Mouse (Mus musculus): ENCODE measurements around the gene AA986860. TPM values are rescaled to one million over a fixed set of nuclear protein-coding genes. Genes with fewer than 3 reads are reported as not detected.

Gene AA986860
- polyA plus RNA-seq, 1 experiment = 1.8 TPM

DNA sequence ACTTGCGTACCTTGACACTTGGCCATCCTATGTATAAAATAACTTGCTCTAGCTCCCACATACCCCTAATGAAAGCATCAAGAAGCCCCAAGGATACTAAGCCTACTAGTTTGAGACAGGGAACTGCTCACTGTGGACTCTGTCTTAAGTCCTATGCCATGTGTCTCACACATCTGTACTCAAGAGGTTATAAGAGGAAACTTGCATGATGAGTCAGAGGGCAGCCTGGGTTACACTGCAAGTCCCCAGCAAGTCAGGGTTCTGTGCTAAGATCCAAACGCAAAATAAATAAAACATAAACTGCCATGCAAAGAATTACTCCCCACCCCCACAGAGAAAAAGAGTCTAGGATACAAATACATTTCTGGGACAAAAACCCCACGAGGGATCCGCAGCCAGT, 17.7 kb upstream of the AA986860 start:
- H3K27me3 ChIP-seq (ENCODE audit: control insufficient read depth, insufficient read depth, low read length) = no peaks in the 10 kb centered on the region
- no peak overlapping the region for H3K27ac ChIP-seq (ENCODE audit: control insufficient read depth, insufficient read depth, low read depth, low read length)
- H3K4me3 ChIP-seq (ENCODE audit: control insufficient read depth, low read depth, low read length) = no peak overlapping the region
- peaks cover 3% of the 10 kb centered on the region; the same call in 1 of the 2 replicates for H3K36me3 ChIP-seq (ENCODE audit: control insufficient read depth, insufficient read depth, low read length)
- no peaks in the 10 kb centered on the region; the same call in 1 of the 2 replicates for H3K4me1 ChIP-seq (ENCODE audit: control insufficient read depth, insufficient read depth, low read length)
- TF ChIP-seq CTCF (IDR thresholded peaks at IDR 0.05; ENCODE audit: control insufficient read depth, insufficient read depth, insufficient replicate concordance, low read depth, low read length) (no peak), POLR2A (IDR thresholded peaks at IDR 0.05; ENCODE audit: control insufficient read depth, low read depth, low read length) (no peak)

DNA sequence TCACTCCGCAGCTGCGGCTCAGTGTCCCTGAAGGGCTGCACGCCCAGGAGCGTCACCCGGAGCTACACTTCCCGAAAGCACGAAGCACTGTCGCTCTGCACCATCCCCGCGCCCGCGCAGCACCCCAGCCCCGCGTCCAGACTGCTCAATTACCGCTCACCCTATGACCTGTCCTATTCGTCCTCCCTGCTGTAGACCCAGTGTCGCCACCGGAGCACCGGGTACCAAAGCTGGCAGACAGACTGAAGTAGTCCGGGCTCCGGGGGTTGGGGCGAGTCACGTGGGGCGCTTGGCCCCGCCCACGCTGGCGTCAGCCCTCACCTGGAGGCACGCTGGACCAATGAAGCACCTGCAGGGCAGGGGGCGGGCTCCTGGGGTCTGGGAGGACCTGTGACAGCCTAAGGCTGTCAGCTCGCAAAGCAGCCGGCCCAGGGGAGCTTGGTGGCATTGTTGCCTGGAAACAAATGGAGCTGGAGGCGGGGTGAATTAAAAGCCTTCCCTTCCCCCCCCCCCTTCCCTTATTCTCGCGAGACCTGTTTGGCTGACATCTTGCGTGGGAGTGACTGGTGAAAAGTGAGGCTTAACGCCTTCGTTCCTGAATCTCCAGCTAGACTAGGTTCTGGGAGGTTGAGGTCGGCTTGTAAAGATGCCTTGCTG, 16.1 kb upstream of the AA986860 start, which contains the start of gene Gm29427:
Gene Gm29427 (minus strand): TSS at position 239 of the 657 bp plus-strand sequence.
- Histone ChIP-seq H3K27ac (ENCODE audit: control insufficient read depth, insufficient read depth, low read depth, low read length) (peak within 1 kb of the TSS; percentile 88), H3K27me3 (ENCODE audit: control insufficient read depth, insufficient read depth, low read length) (no peaks in the 10 kb centered on the region)
- peak; percentile 40 for TF ChIP-seq POLR2A (IDR thresholded peaks at IDR 0.05; ENCODE audit: control insufficient read depth, low read depth, low read length)
- no peak for TF ChIP-seq CTCF (IDR thresholded peaks at IDR 0.05; ENCODE audit: control insufficient read depth, insufficient read depth, insufficient replicate concordance, low read depth, low read length)

GRCm38 (mm10) chr1:130716218-130716512, 15.6 kb upstream of the AA986860 start:
- Histone ChIP-seq H3K4me3 (ENCODE audit: control insufficient read depth, low read depth, low read length) (peak overlapping the region; percentile 93), H3K27me3 (ENCODE audit: control insufficient read depth, insufficient read depth, low read length) (no peaks in the 10 kb centered on the region), H3K27ac (ENCODE audit: control insufficient read depth, insufficient read depth, low read depth, low read length) (peak overlapping the region; percentile 88), H3K36me3 (ENCODE audit: control insufficient read depth, insufficient read depth, low read length) (peaks cover 3% of the 10 kb centered on the region; the same call in 1 of the 2 replicates), H3K4me1 (ENCODE audit: control insufficient read depth, insufficient read depth, low read length) (no peaks in the 10 kb centered on the region)
- TF ChIP-seq POLR2A (IDR thresholded peaks at IDR 0.05; ENCODE audit: control insufficient read depth, low read depth, low read length) = no peak
- no peak for TF ChIP-seq CTCF (IDR thresholded peaks at IDR 0.05; ENCODE audit: control insufficient read depth, insufficient read depth, insufficient replicate concordance, low read depth, low read length)

More for the DNA sequence above, 16.1 kb upstream of the AA986860 start, which contains the start of gene Gm29427:
- Histone ChIP-seq H3K4me3 (ENCODE audit: control insufficient read depth, low read depth, low read length) (peak within 1 kb of the TSS; percentile 93), H3K36me3 (ENCODE audit: control insufficient read depth, insufficient read depth, low read length) (peaks cover 3% of the 10 kb centered on the region; the same call in 1 of the 2 replicates), H3K4me1 (ENCODE audit: control insufficient read depth, insufficient read depth, low read length) (no peaks in the 10 kb centered on the region)

DNA sequence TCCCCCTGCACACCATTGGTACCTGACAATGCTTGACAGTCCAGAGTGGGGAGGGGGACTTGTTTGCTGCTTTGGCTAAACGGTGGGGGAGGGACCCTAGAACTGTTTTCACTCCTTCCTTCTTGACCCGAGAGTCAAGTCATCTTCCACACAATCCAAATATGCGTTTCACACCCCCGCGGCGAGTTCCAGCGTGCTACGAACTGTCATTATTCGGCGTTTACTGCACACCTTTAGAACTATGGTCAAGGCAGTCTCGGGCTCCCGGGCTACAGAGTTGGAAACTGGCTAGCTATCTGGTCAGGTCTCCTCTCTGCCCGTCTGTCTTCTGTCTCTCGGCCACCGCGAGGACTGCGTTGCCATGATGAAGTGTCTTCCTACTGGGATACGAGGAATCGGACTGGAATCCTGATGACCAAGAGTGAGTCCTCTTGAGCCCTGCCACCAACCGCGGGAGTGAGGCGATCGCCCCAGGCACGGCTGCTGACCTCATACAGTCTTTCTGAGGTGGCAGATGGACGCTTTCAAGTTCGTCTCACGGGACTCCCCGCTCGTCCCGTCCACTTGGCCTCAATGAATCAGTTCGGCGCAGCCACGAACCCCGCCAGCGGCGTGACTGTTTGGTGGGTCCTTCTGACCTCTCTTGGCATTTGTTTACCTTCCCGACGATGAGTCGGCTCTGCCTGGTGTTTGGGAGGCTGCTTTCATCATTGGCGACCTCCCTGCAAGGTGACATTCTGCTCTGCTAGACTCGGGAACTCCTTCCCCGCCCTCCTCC, 15.1 kb upstream of the AA986860 start:
- peak overlapping the region; percentile 88 for H3K27ac ChIP-seq (ENCODE audit: control insufficient read depth, insufficient read depth, low read depth, low read length)
- H3K36me3 ChIP-seq (ENCODE audit: control insufficient read depth, insufficient read depth, low read length) = peaks cover 3% of the 10 kb centered on the region; the same call in 1 of the 2 replicates
- no peaks in the 10 kb centered on the region for H3K4me1 ChIP-seq (ENCODE audit: control insufficient read depth, insufficient read depth, low read length)
- TF ChIP-seq POLR2A (IDR thresholded peaks at IDR 0.05; ENCODE audit: control insufficient read depth, low read depth, low read length) (peak; percentile 52; the same call in 1 of the 2 replicates), CTCF (IDR thresholded peaks at IDR 0.05; ENCODE audit: control insufficient read depth, insufficient read depth, insufficient replicate concordance, low read depth, low read length) (no peak)
- H3K4me3 ChIP-seq (ENCODE audit: control insufficient read depth, low read depth, low read length) = peak overlapping the region; percentile 93
- H3K27me3 ChIP-seq (ENCODE audit: control insufficient read depth, insufficient read depth, low read length) = no peaks in the 10 kb centered on the region

GRCm38 (mm10) chr1:130717291-130717871, 14.4 kb upstream of the AA986860 start, which contains the start of gene Yod1:
TSS of gene Yod1 (plus strand) at chr1:130717327.
- Histone ChIP-seq H3K27me3 (ENCODE audit: control insufficient read depth, insufficient read depth, low read length) (no peaks in the 10 kb centered on the region), H3K4me3 (ENCODE audit: control insufficient read depth, low read depth, low read length) (peak within 1 kb of the TSS; percentile 93), H3K36me3 (ENCODE audit: control insufficient read depth, insufficient read depth, low read length) (no peaks in the 10 kb centered on the region), H3K27ac (ENCODE audit: control insufficient read depth, insufficient read depth, low read depth, low read length) (peak within 1 kb of the TSS; percentile 88), H3K4me1 (ENCODE audit: control insufficient read depth, insufficient read depth, low read length) (no peaks in the 10 kb centered on the region)
- TF ChIP-seq POLR2A (IDR thresholded peaks at IDR 0.05; ENCODE audit: control insufficient read depth, low read depth, low read length) (no peak; the same call in 1 of the 2 replicates), CTCF (IDR thresholded peaks at IDR 0.05; ENCODE audit: control insufficient read depth, insufficient read depth, insufficient replicate concordance, low read depth, low read length) (no peak)

DNA sequence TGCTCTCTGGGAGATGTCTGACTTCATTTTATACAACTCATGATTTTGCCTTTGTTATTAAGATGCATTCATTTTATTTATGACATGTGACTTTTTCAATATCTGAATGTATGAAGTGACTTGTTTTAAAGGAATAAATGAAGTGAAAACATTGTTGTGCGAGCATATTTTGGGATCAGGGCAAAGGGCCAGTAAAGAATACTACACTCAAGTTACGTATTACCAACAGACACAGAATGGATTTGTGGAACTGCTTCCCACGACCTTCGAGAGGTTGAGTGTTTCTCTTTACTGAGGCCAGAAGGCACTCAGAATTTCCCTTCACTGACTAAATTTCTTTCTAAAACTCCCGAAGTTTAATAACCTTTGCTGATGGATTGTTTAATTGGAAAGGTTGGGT, 7.6 kb upstream of the AA986860 start:
- Histone ChIP-seq H3K27ac (ENCODE audit: control insufficient read depth, insufficient read depth, low read depth, low read length) (no peak overlapping the region), H3K4me3 (ENCODE audit: control insufficient read depth, low read depth, low read length) (no peak overlapping the region), H3K36me3 (ENCODE audit: control insufficient read depth, insufficient read depth, low read length) (no peaks in the 10 kb centered on the region), H3K4me1 (ENCODE audit: control insufficient read depth, insufficient read depth, low read length) (no peaks in the 10 kb centered on the region), H3K27me3 (ENCODE audit: control insufficient read depth, insufficient read depth, low read length) (no peaks in the 10 kb centered on the region)
- TF ChIP-seq POLR2A (IDR thresholded peaks at IDR 0.05; ENCODE audit: control insufficient read depth, low read depth, low read length) (no peak), CTCF (IDR thresholded peaks at IDR 0.05; ENCODE audit: control insufficient read depth, insufficient read depth, insufficient replicate concordance, low read depth, low read length) (no peak)

DNA sequence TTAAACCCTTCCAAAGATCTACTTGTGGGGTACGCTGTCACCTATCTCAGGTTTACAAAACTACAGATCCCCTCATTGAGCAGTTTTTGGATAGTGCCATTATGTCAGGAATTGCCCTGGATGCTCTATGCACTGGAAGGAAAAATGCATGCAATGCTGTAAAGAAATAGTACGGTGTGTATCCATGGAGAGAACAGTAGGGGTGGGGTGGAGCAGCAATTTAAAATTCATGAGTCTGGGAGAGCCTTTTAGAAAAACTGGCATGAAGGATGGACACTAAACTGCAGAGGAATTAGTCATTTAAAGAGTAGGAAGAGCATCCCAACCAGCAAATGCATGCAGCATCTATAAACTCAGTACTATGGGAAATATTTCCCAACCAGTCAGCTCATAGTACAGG, 5.4 kb upstream of the AA986860 start:
- no peak overlapping the region for H3K4me3 ChIP-seq (ENCODE audit: control insufficient read depth, low read depth, low read length)
- H3K27ac ChIP-seq (ENCODE audit: control insufficient read depth, insufficient read depth, low read depth, low read length) = no peak overlapping the region
- no peaks in the 10 kb centered on the region for H3K27me3 ChIP-seq (ENCODE audit: control insufficient read depth, insufficient read depth, low read length)
- H3K36me3 ChIP-seq (ENCODE audit: control insufficient read depth, insufficient read depth, low read length) = no peaks in the 10 kb centered on the region
- no peaks in the 10 kb centered on the region for H3K4me1 ChIP-seq (ENCODE audit: control insufficient read depth, insufficient read depth, low read length)
- TF ChIP-seq CTCF (IDR thresholded peaks at IDR 0.05; ENCODE audit: control insufficient read depth, insufficient read depth, insufficient replicate concordance, low read depth, low read length) (no peak), POLR2A (IDR thresholded peaks at IDR 0.05; ENCODE audit: control insufficient read depth, low read depth, low read length) (no peak)
